Mouse (Mus musculus): ENCODE data around the gene Rhbdf1.

Rhbdf1 gene

DNA sequence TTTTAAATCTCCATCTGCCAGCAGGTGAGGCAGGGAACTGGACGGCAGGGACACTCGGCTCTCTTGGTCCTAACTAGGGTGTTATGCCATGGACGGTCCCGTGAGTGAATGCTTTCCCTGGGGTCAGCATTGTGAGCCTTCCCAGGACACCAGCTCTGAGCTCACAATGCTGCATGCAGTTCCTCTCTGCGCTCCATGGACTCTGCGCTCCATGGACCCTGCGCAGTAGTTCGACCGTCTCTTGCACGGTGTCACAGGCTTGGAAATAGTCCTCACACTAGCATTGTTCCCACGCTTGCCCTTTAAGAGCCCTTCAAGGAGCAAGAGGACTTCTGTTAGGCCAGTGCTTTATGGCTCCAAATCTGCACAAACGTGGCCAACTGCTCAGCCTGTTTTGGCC lies 33.2 kb downstream of the Rhbdf1 start:
- DNase-seq: no peak

DNA sequence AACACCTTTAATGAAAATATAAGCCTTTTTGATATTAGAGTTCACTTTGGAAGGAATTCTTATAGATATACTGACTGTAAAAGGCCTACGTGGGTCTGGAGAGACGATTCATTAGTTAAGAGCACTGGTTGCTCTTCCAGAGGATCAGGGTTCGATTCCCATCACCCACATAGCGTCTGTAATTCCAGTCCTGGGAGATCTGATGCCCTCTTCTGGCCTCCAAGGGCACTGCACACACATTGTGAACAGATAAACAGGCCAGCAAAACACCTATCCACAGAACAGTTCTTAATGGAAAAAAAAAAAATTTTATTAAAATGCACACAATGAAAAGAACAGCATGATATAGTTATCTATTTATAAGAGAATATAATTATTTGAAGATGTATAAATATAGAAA lies 34.8 kb downstream of the Rhbdf1 start:
- DNase-seq: no peak

DNA sequence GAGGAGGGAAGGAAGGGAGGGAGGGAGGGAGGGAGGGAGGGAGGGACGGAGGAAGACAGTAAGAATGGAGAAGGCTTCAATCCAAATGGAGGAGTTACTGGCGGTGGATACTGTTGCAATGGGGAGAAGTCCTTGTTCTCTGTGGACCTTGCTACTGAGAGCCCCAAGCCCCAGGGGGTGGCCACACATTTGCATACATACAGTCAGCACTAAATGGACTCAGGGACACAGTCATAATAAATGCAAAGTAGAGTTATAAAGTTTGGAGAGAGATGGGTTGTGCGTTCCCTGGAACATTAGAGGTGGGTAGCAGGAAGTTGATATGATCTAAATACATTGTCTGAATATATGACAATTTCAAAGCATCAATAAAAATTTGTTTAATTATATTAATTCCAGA lies 36.1 kb downstream of the Rhbdf1 start:
- no peak for DNase-seq

DNA sequence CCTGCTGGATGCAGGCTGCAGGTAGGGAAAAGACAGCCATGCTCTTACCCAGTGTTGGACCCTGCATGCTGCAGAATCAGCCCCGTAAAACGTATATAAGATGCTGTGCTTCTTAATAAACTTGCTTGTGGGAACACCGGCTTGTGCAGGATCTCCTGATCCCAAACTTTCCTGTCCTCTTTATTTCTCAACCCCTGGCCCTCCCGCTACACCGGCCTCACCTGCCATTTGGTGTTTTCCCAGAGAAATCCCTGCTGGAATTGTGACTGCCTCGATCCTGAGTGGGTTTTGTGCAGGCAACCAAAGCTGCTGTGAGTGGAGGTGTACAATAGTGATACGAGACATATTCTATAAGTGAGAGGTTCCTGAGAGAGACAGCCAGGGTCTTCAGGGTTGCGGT lies 37.6 kb downstream of the Rhbdf1 start:
- DNase-seq: no peak

DNA sequence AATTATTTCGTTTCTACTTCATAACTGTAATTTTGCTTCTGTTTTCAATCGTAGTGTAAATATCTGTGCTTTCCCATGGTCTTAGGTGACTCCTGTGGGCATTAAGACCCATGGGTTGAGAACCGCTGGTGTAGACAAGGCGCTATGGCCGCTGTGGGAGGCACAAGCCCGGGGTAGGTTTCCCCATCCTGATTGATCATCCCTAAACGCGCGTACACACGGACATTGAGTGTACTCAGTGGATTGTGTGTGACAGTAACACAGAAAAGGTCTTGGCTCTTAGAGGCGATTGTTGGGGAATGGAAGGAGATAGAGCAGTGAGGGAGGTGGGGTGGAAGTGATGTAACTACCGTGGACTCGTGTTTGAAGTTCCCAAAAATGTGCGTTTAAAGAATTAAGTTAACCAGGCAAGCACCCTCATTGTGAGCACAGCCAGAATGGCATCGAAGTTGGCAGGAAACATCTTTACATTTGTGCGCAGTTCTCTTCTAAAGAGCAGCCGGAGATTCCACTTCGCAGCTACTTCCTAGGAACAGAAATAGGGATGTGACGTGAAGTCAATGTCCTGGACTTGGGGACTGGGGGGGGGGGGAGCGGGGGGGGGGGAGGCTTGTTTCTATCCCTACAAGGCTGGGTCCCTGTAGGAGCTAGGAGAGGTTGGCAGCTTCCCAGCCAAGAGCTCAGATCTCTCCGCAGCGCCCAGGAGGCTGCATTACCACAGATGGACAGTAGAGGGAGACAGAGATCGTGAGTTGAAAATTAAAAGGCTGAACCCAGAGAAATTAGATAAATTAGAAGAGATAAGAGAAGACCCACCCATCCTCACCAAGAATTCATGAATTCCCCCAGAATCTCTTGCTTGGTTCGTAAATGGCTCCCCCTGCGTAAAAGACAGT lies 39.9 kb downstream of the Rhbdf1 start:
- DNase-seq: peak; percentile 79 to 91

DNA sequence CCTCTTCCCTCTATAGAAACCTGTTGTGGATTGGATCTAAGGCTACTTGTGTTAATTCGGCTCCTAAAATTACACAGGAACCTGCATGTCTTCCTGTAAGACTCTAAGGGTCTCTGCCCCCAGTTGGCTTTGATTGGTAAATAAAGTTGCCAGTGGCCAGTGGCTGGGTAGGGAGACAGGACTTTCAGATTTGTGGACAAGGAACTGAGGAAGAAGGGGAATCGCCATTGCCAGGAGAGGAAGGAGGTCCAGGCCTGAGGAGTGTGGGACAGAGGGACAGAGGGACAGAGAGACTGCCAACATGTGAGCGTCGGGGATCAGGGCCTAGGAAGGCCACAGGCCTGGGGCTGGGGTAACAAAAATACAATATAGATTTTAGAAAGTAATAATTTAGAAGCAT lies 40.9 kb downstream of the Rhbdf1 start:
- no peak for DNase-seq

DNA sequence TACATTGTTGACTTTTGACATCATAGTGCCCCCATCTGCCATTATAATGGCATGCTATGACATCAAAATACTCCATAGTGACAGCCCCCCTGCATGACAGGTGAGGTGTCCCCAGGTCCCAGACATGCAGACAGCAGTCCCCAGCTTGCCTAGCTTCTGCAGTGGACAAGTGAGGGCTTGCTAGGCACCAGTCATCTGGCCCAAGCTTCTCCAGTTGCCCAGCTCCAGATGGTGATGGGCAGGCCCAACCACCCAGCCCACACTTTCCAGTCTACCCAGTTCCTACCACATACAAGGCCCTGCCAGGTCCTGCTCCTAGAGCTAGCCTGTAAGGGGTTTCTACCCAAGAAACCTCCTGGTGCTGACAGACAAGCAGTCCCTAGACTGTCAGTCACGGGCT lies 43.6 kb downstream of the Rhbdf1 start:
- no peak for DNase-seq

DNA sequence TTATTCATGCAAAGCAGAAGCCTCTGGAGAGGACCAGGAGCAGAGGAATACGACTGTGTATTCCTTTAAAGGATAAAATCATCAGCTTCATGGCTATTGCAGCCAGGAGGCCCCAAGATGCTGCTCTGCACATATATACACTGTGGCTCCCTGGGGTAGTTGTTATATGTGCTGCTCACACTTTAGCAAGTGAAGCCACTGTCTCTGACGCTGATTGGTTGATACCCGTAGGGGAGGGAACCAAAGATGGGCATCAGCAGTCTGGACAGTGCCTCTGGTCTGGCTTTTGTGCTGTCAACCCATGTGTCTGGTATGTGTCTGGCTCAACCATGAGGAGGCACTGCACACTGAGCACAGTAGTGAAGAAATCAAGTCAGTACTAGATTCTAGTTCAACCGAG lies 55.4 kb downstream of the Rhbdf1 start:
- DNase-seq: no peak

DNA sequence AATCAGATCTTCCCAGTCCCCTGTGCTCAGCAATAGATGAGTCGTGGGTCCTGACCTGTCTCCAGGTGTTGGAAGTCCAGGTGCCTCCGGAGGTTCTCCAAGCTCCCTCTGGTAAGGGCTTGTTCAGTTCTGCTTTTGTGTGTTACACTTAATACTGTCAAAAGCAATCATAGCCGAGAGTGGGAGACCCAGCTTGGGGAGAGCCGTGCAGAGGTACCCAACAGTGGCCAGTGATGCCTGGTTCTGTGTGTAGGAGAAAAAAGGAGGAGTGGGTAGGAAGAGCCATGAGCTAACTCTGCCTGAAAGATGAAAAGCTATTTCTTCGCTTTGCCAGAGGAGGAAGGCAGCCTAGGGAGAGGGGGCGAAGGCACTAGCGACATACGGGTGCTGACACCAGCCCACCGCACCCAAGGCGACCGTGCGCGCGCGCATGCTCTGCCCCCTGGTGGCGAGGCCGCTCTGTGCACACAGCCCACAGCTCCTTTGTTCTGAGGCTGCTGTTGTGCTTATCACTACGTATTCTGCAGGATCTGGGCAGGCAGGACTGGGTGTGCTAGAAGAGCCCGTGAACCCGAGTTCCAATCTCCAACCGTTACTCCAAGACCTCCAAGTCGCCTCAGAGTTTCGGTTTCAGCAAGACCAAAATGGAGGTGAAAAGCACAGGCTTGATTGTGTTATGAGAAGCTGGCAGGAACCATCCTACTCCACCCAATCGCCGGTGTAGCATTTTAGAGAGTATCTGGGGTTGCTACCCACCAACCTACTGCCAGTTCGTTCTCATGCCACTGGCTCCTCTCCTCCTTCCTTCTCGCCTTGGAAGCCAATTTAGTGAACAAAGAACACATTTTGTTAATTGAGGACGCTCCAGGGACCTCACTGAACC lies 59.9 kb downstream of the Rhbdf1 start:
- DNase-seq: peak; percentile 54 to 87

DNA sequence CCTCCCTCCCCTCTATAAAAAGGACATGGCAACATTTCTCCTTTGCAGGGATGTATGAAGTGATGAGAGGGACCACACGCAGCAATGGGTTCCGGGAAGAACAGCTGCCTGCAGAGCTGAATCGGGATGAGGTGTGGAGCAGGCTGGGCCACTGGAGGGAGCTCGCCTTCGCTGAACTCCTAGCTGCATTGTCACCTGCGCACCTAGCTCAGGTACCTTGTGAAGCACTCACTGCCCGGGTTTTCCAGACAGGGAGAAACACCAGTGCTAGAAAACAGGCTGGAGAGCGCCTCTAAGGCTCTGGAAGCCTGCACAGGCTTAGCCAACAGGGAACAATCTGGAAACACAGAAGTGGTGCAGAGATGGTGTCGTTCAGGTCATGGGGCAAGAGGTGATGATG lies 60.6 kb downstream of the Rhbdf1 start:
- peak; percentile 37 to 76 for DNase-seq

DNA sequence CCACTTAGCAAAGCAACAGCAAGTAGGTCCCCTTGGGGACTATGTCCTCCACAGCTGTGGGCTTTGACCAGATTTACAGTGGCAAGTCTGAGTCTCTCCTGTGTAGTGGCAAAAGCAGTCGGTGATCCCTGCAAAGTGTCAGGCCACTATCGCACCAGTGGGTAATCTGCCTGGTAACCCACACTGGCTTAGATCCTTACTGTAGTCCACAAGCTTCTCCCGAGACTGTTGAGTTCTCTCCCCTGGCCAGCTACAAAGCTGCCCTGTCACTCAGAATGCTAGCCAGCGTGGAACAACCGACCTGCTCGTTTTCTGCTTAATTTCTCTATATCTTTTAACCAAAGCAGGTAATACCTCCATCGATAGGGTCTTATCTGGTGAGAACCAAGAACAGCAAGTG lies 61.8 kb downstream of the Rhbdf1 start:
- no peak for DNase-seq

Measured in kidney, postnatal 36 days (tissue).